Mouse (Mus musculus) lung, adult 2 months (tissue): ENCODE data around the gene Syt11. TPM values are rescaled to one million over a fixed set of nuclear protein-coding genes. Genes with fewer than 3 reads are reported as not detected.

ENCODE experiments used
- DNase-seq: peaks from one replicate; pipeline ENCODE4 v3.0.0; 2022
- H3K4me1 ChIP-seq: fragments of 200-500 bp; 2 replicates; pipeline ENCODE4 v1.6.1; 2011; ENCODE audit warnings: low read length; ENCODE audit not compliant: control insufficient read depth, insufficient read depth
- H3K4me3 ChIP-seq: fragments of 200-500 bp; replicated peaks from 2 replicates; pipeline ENCODE3; 2011; ENCODE audit warnings: low read depth, mild to moderate bottlenecking, control low read depth, low read length; ENCODE audit errors: extremely low read depth
- CTCF ChIP-seq: fragments of 200-500 bp; IDR thresholded peaks from 2 replicates; pipeline ENCODE4 v1.5.1; 2011; ENCODE audit warnings: mild to moderate bottlenecking, low read length, control low read depth; ENCODE audit not compliant: insufficient read depth
- POLR2A ChIP-seq: fragments of 200-500 bp; IDR thresholded peaks from 2 replicates; pipeline ENCODE4 v1.6.1; 2011; ENCODE audit warnings: low read depth, mild to moderate bottlenecking, control low read depth, low read length, borderline replicate concordance; ENCODE audit errors: extremely low read depth
- WGBS: fragments of 180-500 bp; shearing (Covaris S2); methylation state at CpG from one replicate; pipeline ENCODE4 v1.1.7; 2018; 5-methylcytosine and 5-hydroxymethylcytosine counted together
- polyA plus RNA-seq: library from polyadenylated mRNA; depleted of rRNA; stranded (reverse); fragments of >200 nt; gene quantifications from 2 replicates; pipeline ENCODE4 v1.2.3, GENCODE M21; 2012; rRNA removed

Syt11 gene
- polyA plus RNA-seq, 1 experiment, result 8.4 TPM

DNA sequence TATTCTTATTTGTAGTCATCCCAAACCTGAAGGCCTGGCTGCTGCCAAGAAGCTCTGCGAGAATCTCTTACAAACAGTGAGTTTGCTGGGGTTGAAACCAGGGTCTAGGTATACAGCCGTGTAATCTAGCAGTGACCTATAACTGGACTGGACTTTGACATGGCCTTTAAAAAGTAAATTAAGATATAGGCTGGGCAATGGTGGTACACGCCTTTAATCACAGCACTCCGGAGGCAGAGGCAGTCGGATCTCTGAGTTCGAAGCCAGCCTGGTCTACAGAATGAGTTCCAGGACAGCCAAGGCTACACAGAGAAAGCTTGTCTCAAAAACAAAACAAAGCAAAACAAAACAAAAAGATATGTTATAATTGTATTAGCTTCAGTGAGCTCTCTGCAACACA is 76.1 kb downstream of the Syt11 start:
- DNase-seq, result no peak
- TF ChIP-seq CTCF (no peak), POLR2A (no peak)
- 91% methylated on average over 6 of the region's 6 CpGs for WGBS
- H3K4me3 ChIP-seq, result no peak overlapping the region
- no peaks in the 10 kb centered on the region for H3K4me1 ChIP-seq

DNA sequence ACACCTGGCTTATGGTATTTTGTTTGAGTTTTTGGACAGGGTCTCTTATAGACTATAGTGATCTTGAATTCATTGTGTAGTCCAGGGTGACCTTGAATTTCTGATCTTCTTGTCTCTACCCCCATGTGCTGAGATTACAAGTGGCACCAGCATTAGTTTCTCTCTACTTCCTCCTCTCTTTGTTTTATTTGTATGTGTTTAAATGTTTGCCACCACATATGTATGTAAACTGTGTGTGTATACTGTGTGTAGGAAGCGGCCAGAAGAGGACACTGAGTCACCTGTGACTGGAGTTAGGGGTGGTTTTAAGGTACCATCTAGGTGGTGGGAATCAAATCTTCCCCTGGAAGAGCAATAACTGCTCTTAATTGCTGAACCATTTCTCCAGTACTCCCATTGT is 76.9 kb downstream of the Syt11 start:
- TF ChIP-seq POLR2A (no peak), CTCF (no peak)
- Histone ChIP-seq H3K4me3 (no peak overlapping the region), H3K4me1 (no peaks in the 10 kb centered on the region)
- WGBS, result 94% methylated on average over 1 of the region's 1 CpGs
- no peak for DNase-seq

DNA sequence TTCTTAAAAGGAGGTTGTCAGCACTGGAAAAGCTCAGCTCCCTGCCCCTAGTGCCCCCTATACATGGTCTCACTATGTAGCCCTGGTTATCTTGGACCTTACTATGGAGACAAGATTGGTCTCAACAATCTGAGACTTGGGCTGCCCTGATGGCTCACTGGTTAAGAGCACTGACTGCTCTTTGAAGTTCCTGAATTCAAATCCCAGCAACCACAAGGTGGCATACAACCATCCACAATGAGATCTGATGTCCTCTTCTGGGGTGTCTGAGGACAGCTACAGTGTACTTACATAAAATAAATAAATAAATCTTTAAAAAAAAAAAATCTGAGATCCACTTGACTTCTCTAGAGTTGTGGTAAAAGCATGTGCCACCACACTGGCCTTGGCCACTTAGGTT is 79.4 kb downstream of the Syt11 start:
- no peak for TF ChIP-seq CTCF
- H3K4me1 ChIP-seq, result no peaks in the 10 kb centered on the region
- H3K4me3 ChIP-seq, result no peak overlapping the region
- DNase-seq, result no peak

Other genes starting within 250 kb of the Syt11 start
- gene Mex3a, start 242.8 kb downstream of the Syt11 start, polyA plus RNA-seq, result 0.53 and 0.84 TPM in 2 replicates
- 53.0 and 105 TPM in 2 replicates for gene Rab25, start 226.9 kb downstream of the Syt11 start, polyA plus RNA-seq
- 116 and 135 TPM in 2 replicates for gene Lamtor2, start 222.1 kb downstream of the Syt11 start, polyA plus RNA-seq
- 47.0 and 52.6 TPM in 2 replicates for gene Ubqln4, start 221.4 kb downstream of the Syt11 start, polyA plus RNA-seq
- gene Ssr2, start 199.3 kb downstream of the Syt11 start, polyA plus RNA-seq, result 139 and 188 TPM in 2 replicates
- 186 and 233 TPM in 2 replicates for gene Arhgef2, start 169.2 kb downstream of the Syt11 start, polyA plus RNA-seq
- gene Rxfp4, start 122.0 kb downstream of the Syt11 start, polyA plus RNA-seq, result 0.41 and 0.76 TPM in 2 replicates
- gene Khdc4, start 89.4 kb downstream of the Syt11 start, polyA plus RNA-seq, result 46.7 and 51.4 TPM in 2 replicates
- 49.0 and 71.7 TPM in 2 replicates for gene Rit1, start 58.3 kb downstream of the Syt11 start, polyA plus RNA-seq
- 12.4 and 16.6 TPM in 2 replicates for gene Gon4l, start 60.1 kb upstream of the Syt11 start, polyA plus RNA-seq
- 24.7 and 33.7 TPM in 2 replicates for gene Msto1, start 138.8 kb upstream of the Syt11 start, polyA plus RNA-seq
- gene Ash1l, start 175.5 kb upstream of the Syt11 start, polyA plus RNA-seq, result 7.4 and 11.7 TPM in 2 replicates
- 23.5 and 28.9 TPM in 2 replicates for gene Dap3, start 176.0 kb upstream of the Syt11 start, polyA plus RNA-seq